Mouse (Mus musculus): ENCODE data around the gene Cfap97d1. TPM values are rescaled to one million over a fixed set of nuclear protein-coding genes. Genes with fewer than 3 reads are reported as not detected.

Cfap97d1 gene
- polyA plus RNA-seq, 1 experiment from 2014 or later, result not detected

DNA sequence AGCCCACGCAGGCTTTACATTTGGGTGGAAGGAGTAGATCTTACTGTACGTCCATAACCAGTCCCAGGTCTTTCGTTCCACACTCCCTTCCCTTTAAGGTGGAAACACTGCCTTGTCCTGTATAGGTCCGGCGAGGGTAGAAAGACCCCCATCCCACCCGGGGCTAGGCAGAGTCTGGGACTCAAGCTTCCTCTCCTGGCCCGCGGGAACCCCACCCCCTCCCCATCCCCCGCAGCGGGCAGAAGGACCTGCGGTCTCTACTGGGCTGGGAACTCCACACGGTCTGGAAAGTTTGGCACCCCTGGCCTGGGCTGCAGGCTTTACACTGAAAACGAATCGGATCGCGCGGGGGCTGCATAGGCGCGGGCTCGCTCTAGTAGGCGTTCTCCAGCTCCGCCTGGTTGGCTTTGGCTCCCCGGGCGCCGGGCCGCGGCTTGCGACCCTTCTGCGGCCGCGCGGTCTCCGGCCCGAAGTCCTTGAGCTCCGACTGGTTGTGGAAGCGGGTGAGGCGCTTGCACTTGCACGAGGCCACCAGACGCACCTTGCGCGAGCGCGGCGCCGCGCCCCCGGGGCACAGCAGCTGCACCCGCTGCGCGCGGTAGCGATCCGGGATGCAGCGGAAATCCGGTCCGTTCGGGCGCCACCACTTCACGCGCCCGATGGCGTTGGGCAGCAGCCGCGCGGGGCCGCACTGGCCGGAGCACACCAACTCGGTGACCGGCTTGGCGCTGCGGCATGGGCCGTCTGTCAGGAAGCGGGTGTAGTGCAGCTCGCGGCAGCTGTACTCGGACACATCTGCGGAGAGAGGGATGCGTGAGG lies 20.4 kb upstream of the Cfap97d1 start:
- peak overlapping the region; percentile 63 for H3K4me3 ChIP-seq
- H3K27me3 ChIP-seq (replicated peaks; ENCODE audit: low read depth, poor library complexity, severe bottlenecking), result peaks cover 98% of the 10 kb centered on the region
- WGBS, result under 1% methylated on average over 78 of the region's 78 CpGs
- H3K9me3 ChIP-seq, result no peaks in the 10 kb centered on the region
- no peaks in the 10 kb centered on the region for H3K36me3 ChIP-seq (replicated peaks)
- H3K4me1 ChIP-seq, result peaks cover 68% of the 10 kb centered on the region
- peak; percentile 77 for DNase-seq (ENCODE audit: low spot score)
- H3K27ac ChIP-seq (replicated peaks), result peak overlapping the region; percentile 75

DNA sequence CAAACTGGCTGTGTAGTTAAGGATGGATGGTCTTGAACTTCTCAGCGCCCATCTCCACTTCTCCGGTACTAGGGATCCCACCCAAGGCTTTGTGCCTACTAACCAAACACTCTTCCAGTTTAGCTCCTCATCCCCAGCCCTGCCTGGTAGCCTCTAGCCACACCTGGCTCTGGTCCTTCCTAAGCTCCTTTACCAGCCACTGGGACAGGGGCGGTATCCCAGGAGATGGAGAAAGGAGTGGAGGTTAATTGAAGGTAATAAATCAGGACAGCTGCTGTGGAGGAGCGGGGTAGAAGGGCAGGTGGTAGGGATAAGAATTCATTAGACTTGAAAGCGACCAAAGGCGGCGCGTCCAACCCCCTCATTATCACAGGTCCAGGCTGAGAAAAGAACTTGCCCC lies 19.4 kb upstream of the Cfap97d1 start:
- Histone ChIP-seq H3K4me1 (peaks cover 69% of the 10 kb centered on the region), H3K4me3 (peak overlapping the region; percentile 63; the same call in 1 of the 2 replicates), H3K27ac (replicated peaks) (no peak overlapping the region), H3K9me3 (no peaks in the 10 kb centered on the region), H3K27me3 (replicated peaks; ENCODE audit: low read depth, poor library complexity, severe bottlenecking) (peaks cover 89% of the 10 kb centered on the region), H3K36me3 (replicated peaks) (no peaks in the 10 kb centered on the region)
- WGBS, result 3% methylated on average over 8 of the region's 8 CpGs
- peak; percentile 40 for DNase-seq (ENCODE audit: low spot score)

DNA sequence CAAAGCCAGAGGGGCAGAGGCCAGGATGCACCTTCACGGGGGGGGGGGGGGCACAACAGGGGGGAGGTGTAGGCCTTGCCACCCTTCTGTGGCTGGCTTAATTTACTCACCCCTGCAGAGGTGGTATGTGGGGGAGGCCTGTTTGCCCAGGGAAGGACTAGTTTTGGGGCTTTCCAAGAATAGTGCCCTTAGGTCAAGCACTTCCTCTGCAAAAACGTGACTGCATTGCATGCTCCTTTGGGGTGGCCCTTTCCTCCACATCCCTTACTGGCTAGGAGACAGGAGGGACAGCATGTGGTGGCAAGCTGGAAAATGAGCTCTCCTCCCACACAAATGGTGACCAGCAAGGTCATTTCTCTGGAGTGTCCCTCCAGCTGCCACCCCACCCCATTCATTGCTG lies 18.5 kb upstream of the Cfap97d1 start:
- H3K4me1 ChIP-seq, result peaks cover 69% of the 10 kb centered on the region
- H3K4me3 ChIP-seq, result no peak overlapping the region
- no peaks in the 10 kb centered on the region for H3K9me3 ChIP-seq
- H3K27me3 ChIP-seq (replicated peaks; ENCODE audit: low read depth, poor library complexity, severe bottlenecking), result peaks cover 80% of the 10 kb centered on the region
- DNase-seq (ENCODE audit: low spot score), result no peak
- H3K36me3 ChIP-seq (replicated peaks), result no peaks in the 10 kb centered on the region
- H3K27ac ChIP-seq (replicated peaks), result no peak overlapping the region
- WGBS, result 5% methylated on average over 2 of the region's 2 CpGs

DNA sequence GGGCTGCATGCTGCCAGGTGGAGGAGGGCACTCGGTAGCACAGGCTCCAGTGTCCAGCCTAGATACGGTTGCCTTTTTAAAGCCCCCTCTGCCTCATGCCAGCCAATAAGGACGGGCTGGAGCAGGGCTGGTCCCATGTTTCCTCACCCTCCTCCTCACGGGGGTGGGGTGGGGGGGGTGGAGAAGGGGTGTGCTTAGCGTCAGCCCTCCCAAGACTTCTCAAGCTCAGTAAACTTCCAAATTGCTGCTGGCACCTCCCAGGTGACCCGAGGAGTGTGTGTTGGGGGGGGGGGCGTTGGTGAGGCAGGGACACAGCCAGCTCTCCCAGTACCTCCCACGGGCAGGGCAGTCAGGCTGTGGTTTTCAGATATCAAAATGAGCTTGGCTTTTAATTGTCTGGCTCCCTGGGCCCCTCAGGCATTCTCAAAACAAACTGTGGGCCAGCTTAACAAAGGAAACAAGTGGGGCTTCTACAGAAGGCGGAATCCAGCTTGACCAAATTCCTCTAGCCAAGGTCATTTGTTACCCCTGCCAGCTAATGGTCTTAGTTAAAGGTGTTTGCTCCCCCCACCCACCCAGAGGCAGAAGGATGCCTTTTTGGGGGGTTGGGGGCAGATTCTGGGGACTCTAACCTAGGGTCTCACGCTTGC lies 17.0 kb upstream of the Cfap97d1 start, which contains the start of gene Sost:
Sost (minus strand) TSS at position 51 of the 650 bp plus-strand sequence.
- no peaks in the 10 kb centered on the region for H3K9me3 ChIP-seq
- H3K27ac ChIP-seq (replicated peaks), result peak within 1 kb of the TSS; percentile 63; the same call in 1 of the 2 replicates
- peaks cover 65% of the 10 kb centered on the region for H3K27me3 ChIP-seq (replicated peaks; ENCODE audit: low read depth, poor library complexity, severe bottlenecking)
- 21% methylated on average over 10 of the region's 10 CpGs for WGBS
- DNase-seq (ENCODE audit: low spot score), result no peak
- 0 out of 2 replicates have a peak within 1 kb of the TSS, but pooled peaks have one; percentile 9 for H3K4me3 ChIP-seq
- peaks cover 67% of the 10 kb centered on the region for H3K4me1 ChIP-seq
- H3K36me3 ChIP-seq (replicated peaks), result no peaks in the 10 kb centered on the region

DNA sequence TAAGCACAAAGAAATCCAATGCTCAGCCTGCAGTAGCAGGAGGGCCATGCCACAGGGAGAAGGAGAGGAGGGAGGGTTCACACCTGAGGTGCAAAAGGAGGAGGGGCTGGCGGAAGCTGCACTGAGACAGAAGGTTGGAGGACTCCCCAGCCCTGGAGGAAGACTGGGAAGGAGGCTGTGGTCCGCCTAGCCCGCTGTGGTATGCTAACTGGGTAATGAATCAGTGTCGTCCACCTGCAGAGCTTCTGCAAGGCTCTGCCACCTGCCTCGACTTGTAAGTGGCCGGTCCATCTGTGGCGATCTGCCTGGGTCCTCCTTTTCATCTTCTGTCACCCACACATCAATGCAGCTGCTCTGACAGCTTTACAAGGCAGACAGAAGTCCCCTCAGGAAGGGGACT lies 15.8 kb upstream of the Cfap97d1 start:
- 0 out of 2 replicates have a peak overlapping the region, but pooled peaks have one; percentile 1 for H3K4me3 ChIP-seq
- peaks cover 53% of the 10 kb centered on the region for H3K27me3 ChIP-seq (replicated peaks; ENCODE audit: low read depth, poor library complexity, severe bottlenecking)
- H3K4me1 ChIP-seq, result peaks cover 54% of the 10 kb centered on the region
- H3K36me3 ChIP-seq (replicated peaks), result no peaks in the 10 kb centered on the region
- DNase-seq (ENCODE audit: low spot score), result no peak
- 7% methylated on average over 7 of the region's 7 CpGs for WGBS
- no peaks in the 10 kb centered on the region for H3K9me3 ChIP-seq
- peak overlapping the region; percentile 45; the same call in 1 of the 2 replicates for H3K27ac ChIP-seq (replicated peaks)

DNA sequence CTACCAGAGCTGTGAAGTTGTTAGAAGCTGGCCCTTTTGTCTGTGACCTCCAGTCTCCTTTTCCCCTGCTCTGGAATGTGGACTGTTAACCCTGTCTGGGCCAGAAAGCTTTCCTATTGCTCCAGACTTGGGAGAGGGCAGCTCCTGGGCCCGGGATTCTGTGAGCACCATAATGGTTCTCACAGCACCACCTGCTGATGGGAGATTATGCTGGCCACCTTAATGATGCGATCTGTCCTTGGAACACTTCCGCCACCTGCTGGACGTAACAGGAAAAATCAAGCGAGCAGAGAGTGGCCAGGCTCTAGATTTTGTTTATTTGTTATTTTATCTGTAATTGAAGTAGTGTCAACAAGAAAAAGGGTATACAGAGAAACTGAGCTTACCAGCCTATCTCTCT lies 15.3 kb upstream of the Cfap97d1 start:
- H3K4me1 ChIP-seq, result peaks cover 50% of the 10 kb centered on the region
- peak overlapping the region; percentile 45; the same call in 1 of the 2 replicates for H3K27ac ChIP-seq (replicated peaks)
- no peaks in the 10 kb centered on the region for H3K9me3 ChIP-seq
- H3K27me3 ChIP-seq (replicated peaks; ENCODE audit: low read depth, poor library complexity, severe bottlenecking), result peaks cover 48% of the 10 kb centered on the region
- WGBS, result 0% methylated on average over 5 of the region's 5 CpGs
- H3K4me3 ChIP-seq, result 0 out of 2 replicates have a peak overlapping the region, but pooled peaks have one; percentile 1
- H3K36me3 ChIP-seq (replicated peaks), result no peaks in the 10 kb centered on the region
- peak; percentile 85 for DNase-seq (ENCODE audit: low spot score)

DNA sequence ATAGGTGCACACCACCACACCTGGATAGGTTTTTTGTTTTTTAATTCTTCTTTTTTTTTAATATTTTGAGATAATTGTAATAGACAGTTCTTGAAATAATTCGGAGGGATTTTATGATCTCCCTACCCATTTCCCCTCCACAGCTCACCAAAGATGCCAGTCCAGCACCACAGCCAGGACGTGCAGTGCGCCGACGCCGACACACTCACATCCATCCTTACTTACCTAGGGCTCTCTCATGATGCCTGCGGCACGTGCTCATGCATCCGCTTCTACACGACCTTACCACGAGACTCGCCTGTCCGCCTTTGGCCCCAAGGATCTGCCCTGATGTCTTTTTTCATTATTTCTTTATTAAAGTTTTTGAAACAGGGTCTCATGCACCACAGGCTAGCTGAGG lies 14.2 kb upstream of the Cfap97d1 start:
- Histone ChIP-seq H3K4me3 (no peak overlapping the region), H3K9me3 (no peaks in the 10 kb centered on the region), H3K4me1 (peaks cover 46% of the 10 kb centered on the region), H3K27ac (replicated peaks) (no peak overlapping the region), H3K36me3 (replicated peaks) (peaks cover 3% of the 10 kb centered on the region; the same call in 1 of the 2 replicates), H3K27me3 (replicated peaks; ENCODE audit: low read depth, poor library complexity, severe bottlenecking) (peaks cover 37% of the 10 kb centered on the region)
- WGBS, result 83% methylated on average over 13 of the region's 13 CpGs
- no peak for DNase-seq (ENCODE audit: low spot score)

DNA sequence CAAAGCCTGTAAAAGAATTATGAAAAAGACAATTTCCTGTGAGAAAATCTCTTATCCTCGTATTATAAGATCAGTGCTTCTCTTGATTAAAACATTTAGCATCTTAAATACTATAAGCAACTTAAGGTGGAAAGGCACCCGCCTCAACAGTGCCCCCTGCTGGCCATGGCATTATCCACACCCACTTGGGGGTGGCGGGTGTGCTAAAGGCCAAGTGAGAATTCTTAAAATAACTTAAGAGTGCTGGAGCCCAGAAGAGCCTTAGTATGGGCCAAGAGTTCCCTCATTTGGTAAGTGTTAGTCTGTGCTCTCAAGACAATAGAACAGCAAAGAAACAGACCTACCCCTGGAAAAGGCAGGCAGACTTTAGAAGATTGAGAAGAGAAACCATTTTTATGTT lies 12.7 kb upstream of the Cfap97d1 start:
- peaks cover 30% of the 10 kb centered on the region for H3K4me1 ChIP-seq
- 42% methylated on average over 3 of the region's 3 CpGs for WGBS
- peaks cover 22% of the 10 kb centered on the region for H3K27me3 ChIP-seq (replicated peaks; ENCODE audit: low read depth, poor library complexity, severe bottlenecking)
- H3K27ac ChIP-seq (replicated peaks), result no peak overlapping the region
- H3K4me3 ChIP-seq, result no peak overlapping the region
- H3K36me3 ChIP-seq (replicated peaks), result peaks cover 3% of the 10 kb centered on the region; the same call in 1 of the 2 replicates
- DNase-seq (ENCODE audit: low spot score), result no peak
- no peaks in the 10 kb centered on the region for H3K9me3 ChIP-seq

DNA sequence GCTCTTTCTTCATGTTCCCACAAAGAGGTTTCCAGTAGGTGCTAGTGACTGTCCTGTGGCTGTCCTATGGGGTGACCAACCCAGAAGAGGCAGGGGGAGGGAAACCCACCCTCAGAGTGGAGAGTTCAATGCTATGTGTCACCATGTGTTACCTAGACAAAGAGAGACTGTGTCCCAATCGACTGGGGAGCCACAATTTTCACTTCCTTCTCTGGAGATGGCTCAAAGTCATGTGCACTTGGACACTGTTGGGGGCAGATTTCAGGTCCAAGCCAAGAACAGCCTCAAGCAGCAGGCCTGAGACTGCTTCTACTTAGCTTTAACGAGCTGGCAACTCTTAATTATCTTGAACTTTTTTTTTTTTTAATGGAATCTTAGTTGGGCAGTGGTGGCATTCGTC lies 12.0 kb upstream of the Cfap97d1 start:
- WGBS, result 75% methylated on average over 3 of the region's 3 CpGs
- no peak for DNase-seq (ENCODE audit: low spot score)
- H3K9me3 ChIP-seq, result no peaks in the 10 kb centered on the region
- H3K4me3 ChIP-seq, result no peak overlapping the region
- H3K4me1 ChIP-seq, result peaks cover 23% of the 10 kb centered on the region
- no peak overlapping the region for H3K27ac ChIP-seq (replicated peaks)
- peaks cover 3% of the 10 kb centered on the region; the same call in 1 of the 2 replicates for H3K36me3 ChIP-seq (replicated peaks)
- peaks cover 15% of the 10 kb centered on the region for H3K27me3 ChIP-seq (replicated peaks; ENCODE audit: low read depth, poor library complexity, severe bottlenecking)

DNA sequence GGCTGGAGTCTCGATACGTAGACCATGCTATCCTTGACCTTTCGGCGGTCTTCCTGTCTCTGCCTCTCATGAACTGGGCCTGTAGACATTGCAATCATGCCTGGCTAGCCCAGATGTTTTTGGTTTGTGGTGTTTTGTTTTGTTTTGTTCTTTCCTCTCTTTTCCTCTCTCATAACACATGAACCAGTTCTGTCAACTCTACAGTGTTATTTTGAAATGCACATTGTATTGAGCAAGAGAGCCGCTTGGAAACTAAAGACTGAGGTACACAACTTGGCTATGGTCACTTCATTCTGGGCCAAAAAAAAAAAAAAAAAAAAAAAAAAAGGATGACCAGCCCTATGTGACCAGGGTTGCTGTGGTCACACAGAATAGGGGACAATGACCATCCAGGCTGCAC lies 11.4 kb upstream of the Cfap97d1 start:
- no peak for DNase-seq (ENCODE audit: low spot score)
- H3K9me3 ChIP-seq, result no peaks in the 10 kb centered on the region
- peaks cover 3% of the 10 kb centered on the region; the same call in 1 of the 2 replicates for H3K36me3 ChIP-seq (replicated peaks)
- peaks cover 9% of the 10 kb centered on the region for H3K27me3 ChIP-seq (replicated peaks; ENCODE audit: low read depth, poor library complexity, severe bottlenecking)
- 89% methylated on average over 5 of the region's 5 CpGs for WGBS
- H3K4me3 ChIP-seq, result no peak overlapping the region
- H3K4me1 ChIP-seq, result peaks cover 22% of the 10 kb centered on the region
- H3K27ac ChIP-seq (replicated peaks), result no peak overlapping the region

DNA sequence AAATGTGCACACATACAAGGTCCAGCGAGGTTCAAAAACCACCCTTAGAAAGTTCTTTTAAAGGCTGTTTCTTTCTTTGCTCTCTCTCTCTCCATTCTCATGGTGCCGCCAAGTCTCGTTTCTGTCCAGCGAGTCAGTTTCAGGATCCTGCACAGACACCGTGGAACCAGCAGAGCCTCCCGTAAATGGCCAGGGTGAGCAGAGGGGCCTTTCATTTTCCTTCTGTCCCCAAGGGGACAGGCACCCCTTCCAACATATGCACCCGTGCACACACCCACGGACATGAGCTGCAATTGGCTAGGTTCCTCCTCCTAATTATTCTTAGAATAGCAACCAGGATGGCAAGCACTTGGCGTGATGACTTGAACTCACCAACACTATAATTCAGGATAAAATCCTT lies 10.6 kb upstream of the Cfap97d1 start:
- DNase-seq (ENCODE audit: low spot score), result no peak
- no peak overlapping the region for H3K4me3 ChIP-seq
- WGBS, result 87% methylated on average over 9 of the region's 9 CpGs
- peaks cover 3% of the 10 kb centered on the region; the same call in 1 of the 2 replicates for H3K36me3 ChIP-seq (replicated peaks)
- no peak overlapping the region for H3K27ac ChIP-seq (replicated peaks)
- H3K9me3 ChIP-seq, result no peaks in the 10 kb centered on the region
- peaks cover under 1% of the 10 kb centered on the region for H3K27me3 ChIP-seq (replicated peaks; ENCODE audit: low read depth, poor library complexity, severe bottlenecking)
- peaks cover 21% of the 10 kb centered on the region for H3K4me1 ChIP-seq

DNA sequence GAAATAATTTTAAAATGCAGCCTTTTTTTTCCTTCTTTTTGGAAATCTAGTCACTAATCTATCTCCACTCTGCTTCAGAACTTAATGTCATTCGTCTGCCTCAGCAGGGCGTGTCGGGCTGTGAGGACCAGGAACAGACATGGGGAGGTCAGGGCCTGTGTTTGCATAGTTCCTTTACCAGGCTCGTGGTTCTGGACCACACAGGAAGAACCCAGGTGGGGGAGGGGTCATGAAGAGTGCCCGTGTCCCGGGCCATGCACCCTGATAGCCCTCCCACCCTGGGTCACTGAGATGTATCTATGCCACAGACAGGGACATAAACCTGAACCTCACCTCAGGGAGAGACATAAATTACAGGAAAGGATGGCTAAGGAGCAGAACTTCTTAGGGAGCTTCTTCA lies 9.9 kb upstream of the Cfap97d1 start:
- Histone ChIP-seq H3K27ac (replicated peaks) (0 out of 2 replicates have a peak overlapping the region, but pooled peaks have one; percentile 19), H3K4me1 (peaks cover 18% of the 10 kb centered on the region), H3K36me3 (replicated peaks) (peaks cover 3% of the 10 kb centered on the region; the same call in 1 of the 2 replicates), H3K4me3 (no peak overlapping the region), H3K9me3 (no peaks in the 10 kb centered on the region), H3K27me3 (replicated peaks; ENCODE audit: low read depth, poor library complexity, severe bottlenecking) (no peaks in the 10 kb centered on the region)
- WGBS, result 57% methylated on average over 6 of the region's 6 CpGs
- no peak for DNase-seq (ENCODE audit: low spot score)

All from embryonic facial prominence, embryonic 10.5 days (tissue).